Mouse (Mus musculus): ENCODE data around the gene Paqr5.

- TF ChIP-seq POLR2A (IDR thresholded peaks at IDR 0.05; ENCODE audit: borderline replicate concordance, extremely low read depth, low read depth, low read length) (no peak), CTCF (IDR thresholded peaks at IDR 0.05; ENCODE audit: insufficient read depth, low read length) (no peak)
Measured at GRCm38 (mm10) chr9:61919464-61919863, 107.2 kb downstream of the Paqr5 start.

All from lung, adult 2 months (tissue).